Mouse (Mus musculus) brain, embryonic 14.5 days (tissue): ENCODE measurements around the gene 4931428L18Rik.
A peak's percentile ranks its signal among the peaks of the same experiment; 100 is the strongest.

Experiments used
- CTCF ChIP-seq: fragments of 200-500 bp; IDR thresholded peaks from 2 replicates; pipeline ENCODE4 v1.5.1; 2012; ENCODE audit warnings: inconsistent platforms, mild to moderate bottlenecking, moderate library complexity, borderline replicate concordance; ENCODE audit not compliant: insufficient read depth, insufficient read length; ENCODE audit errors: extremely low read depth
- POLR2A ChIP-seq: fragments of 200-500 bp; IDR thresholded peaks from 2 replicates; pipeline ENCODE4 v1.6.1; 2012; ENCODE audit warnings: mild to moderate bottlenecking, inconsistent platforms, borderline replicate concordance; ENCODE audit not compliant: poor library complexity, insufficient read depth, insufficient read length, severe bottlenecking; ENCODE audit errors: extremely low read depth

GRCm38 (mm10) chr1:30949710-30950455, 272.6 kb downstream of the 4931428L18Rik start:
- TF ChIP-seq CTCF (no peak), POLR2A (0 out of 2 replicates have a peak, but pooled peaks have one; percentile 28)
